Mouse (Mus musculus) kidney, adult 2 months (tissue): ENCODE measurements around the gene Tsen2.

Source experiments
- CTCF ChIP-seq: fragments of 200-500 bp; conservative IDR thresholded peaks from 2 replicates; pipeline ENCODE4 v1.5.1; 2011; ENCODE audit warnings: low read depth, mild to moderate bottlenecking, control low read depth, low read length, moderate library complexity, mixed read lengths; ENCODE audit not compliant: insufficient read depth, insufficient read length
- POLR2A ChIP-seq: fragments of 200-500 bp; IDR thresholded peaks from one replicate; pipeline ENCODE4 v1.6.1; 2011; ENCODE audit warnings: low read depth, low read length, control low read depth

- TF ChIP-seq CTCF: no peak
- no peak for TF ChIP-seq POLR2A
Measured at GRCm38 (mm10) chr6:115542341-115542740, 2.1 kb upstream of the Tsen2 start.
